Mouse (Mus musculus) R1 (cell line): ENCODE data around the gene Agpat1.

Experiments
- DNase-seq: peaks from one replicate; pipeline ENCODE4 v3.0.0-alpha.2; 2018; ENCODE audit warnings: low read depth, low spot score

The Agpat1 gene

GRCm38 (mm10) chr17:34604511-34605237, 612 bp downstream of the Agpat1 start:
- DNase-seq = no peak

DNA sequence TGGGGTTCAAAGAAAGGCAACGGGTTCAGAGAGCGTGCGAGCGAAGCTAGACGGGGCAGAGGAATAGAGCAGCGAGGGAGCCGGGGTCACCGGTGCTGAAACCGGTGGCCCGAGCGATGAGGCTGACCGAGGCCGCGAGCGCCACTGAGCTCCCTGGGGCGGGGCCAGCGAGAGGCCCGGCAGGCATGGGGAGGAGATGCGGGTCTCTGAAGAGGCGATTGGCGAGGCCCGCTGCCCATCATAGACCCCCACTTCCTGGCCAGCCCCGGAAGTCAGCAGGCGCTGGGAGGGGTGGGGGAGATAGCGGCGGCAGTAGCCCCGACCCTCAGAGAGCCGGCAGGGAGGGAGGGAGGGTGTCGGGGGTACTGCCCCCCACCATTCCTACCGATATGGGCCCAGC, 1.5 kb downstream of the Agpat1 start:
- DNase-seq = peak; percentile 96

- DNase-seq = no peak
Measured at GRCm38 (mm10) chr17:34606186-34607039, 2.4 kb downstream of the Agpat1 start.

DNA sequence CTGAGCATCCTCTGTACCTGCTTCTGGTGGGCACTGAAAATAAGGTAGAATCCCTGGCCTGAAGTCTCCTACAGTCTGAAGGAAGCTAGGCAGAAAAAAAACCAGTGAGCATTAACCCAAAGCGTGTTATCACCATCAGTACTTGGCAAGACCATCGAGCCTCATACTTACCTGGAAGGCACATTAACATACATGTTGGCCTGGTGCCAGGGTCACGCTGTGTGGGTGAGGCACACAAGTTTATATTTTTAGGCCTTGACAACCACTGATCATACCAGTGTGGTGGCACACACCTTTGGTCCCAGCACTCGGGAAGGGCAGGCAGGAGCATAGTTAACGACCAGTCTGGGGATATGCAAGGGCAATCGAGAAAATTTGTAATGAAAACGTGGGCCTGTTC, 3.9 kb downstream of the Agpat1 start:
- no peak for DNase-seq

DNA sequence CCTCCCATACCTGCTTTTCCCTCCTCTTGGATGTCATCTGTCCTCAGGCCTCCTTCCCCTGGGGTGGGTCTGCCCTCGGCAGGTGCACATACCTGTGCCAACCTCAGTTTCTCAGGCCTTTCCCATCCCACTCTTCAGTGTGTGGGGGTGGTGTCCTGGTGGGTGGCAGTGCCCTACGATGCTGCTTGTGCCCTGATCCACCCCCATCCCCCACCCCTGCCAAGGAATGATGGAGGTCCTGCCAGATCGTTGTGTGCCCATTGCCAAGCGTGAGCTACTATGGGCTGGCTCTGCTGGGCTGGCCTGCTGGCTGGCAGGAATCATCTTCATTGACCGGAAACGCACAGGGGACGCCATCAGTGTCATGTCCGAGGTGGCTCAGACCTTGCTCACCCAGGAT, 7.0 kb downstream of the Agpat1 start:
- no peak for DNase-seq

DNA sequence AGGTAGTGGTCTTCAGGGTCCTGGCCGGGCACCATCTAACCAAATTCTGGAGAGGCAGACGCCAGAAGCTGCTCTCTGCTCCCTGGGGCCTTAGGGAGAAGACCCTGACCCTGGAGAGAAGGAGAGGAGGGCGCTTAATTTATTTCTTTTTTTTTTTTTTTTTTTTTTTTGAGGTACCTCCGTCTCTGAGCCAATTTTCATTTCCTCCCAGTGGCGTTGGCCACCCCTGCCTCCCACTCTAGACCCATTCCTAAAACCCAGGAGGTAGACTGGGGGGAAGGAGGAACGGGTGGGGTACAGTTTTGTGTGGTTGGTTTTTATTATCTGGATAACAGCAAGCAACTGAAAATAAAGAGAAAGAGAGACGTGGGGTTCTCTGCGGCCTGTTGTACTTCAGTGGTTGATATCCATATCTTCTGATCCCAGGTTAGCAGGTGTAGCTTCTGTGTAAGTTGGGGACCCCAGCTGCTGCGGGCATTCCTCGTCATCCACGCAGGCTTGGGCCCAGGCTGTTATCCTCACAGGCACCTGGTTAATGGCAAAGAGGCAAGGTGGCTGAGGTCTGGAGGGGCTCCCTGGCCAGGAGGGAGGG, 9.1 kb downstream of the Agpat1 start:
- no peak for DNase-seq

GRCm38 (mm10) chr17:34613830-34614229, 9.8 kb downstream of the Agpat1 start:
- no peak for DNase-seq

GRCm38 (mm10) chr17:34615871-34616270, 11.8 kb downstream of the Agpat1 start, which contains the start of gene Egfl8:
TSS of gene Egfl8 (minus strand) at chr17:34615971.
- DNase-seq = no peak

GRCm38 (mm10) chr17:34618999-34619398, 14.9 kb downstream of the Agpat1 start:
- peak; percentile 80 for DNase-seq

GRCm38 (mm10) chr17:34621006-34621405, 16.9 kb downstream of the Agpat1 start:
- DNase-seq = no peak

DNA sequence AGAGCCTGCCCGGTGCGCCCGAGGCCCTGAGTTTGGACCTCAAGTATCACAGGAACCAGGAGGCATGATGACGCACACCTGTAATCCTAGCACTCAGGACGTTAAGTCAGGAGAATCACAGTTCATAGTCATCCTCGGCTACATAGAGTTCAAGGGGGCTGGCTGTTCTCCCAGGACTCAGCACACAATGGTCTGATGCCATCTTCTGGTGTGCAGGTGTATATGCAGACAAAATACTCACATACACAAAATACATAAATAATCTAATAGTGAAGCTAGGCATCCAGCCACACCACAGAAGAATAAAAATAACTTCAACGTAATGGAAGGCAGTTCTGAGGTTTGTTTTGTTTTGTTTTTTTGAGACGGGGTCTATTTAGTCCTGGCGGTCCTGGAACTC, 19.1 kb downstream of the Agpat1 start:
- DNase-seq = peak; percentile 41

- DNase-seq = no peak
Measured at GRCm38 (mm10) chr17:34624981-34625380, 20.9 kb downstream of the Agpat1 start.

- DNase-seq = no peak
Measured at GRCm38 (mm10) chr17:34626062-34626772, 22.2 kb downstream of the Agpat1 start.

DNA sequence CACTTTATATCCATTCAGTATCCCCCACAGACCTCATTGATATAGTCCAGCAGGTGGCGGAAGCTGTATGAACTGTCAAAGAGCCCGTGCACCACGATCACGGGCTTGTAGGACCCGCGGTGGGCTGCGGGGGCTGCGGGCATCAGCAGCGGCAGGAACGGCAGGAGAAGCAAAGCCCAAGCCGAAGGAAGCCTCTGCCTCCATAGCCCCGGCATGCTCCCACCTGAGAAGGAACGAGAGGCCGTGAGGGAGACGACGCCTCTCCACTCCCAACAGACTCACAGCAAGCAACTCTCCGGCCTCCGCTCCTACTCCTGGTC, 22.7 kb downstream of the Agpat1 start:
- peak; percentile 64 for DNase-seq

- peak; percentile 88 for DNase-seq
Measured at GRCm38 (mm10) chr17:34627093-34627942, 23.3 kb downstream of the Agpat1 start.

DNA sequence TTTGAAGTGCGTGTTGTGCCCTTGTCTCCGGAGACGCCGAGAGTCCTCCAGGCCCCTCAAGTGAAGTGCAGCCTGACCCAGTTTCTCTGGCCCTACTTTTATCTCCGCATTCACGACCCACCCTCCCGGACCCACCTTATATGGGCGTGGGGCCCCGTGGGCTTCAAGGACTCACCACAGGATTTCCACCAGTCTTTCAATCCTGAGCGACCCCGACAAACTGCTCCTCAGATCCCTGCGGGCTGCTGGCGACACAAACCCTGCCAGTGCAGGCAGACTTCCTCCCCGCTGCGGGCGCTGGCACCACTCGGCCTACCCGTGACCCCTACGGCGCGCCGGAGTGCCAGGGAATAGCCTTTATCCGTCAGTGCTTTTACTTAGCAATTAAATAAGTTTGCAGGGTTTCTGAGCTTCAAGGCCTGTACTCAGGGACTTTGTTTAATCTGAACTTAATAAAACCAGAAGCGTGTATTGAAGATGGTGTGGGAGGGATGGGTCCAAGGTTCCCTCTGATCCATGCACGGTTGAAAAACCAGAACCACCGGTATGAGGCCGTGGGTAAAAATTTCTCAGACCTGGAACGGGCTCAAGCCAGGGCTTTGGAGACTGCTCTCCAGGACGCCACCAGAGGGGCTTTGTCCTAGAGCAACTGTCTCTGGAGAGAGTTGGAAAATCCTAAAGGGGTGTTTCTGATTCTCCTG, 24.0 kb downstream of the Agpat1 start, which contains the start of gene Ppt2:
Gene Ppt2 (minus strand): TSS at position 568 of the 701 bp plus-strand sequence.
- DNase-seq = no peak

- DNase-seq = no peak
Measured at GRCm38 (mm10) chr17:34628644-34628967, 24.5 kb downstream of the Agpat1 start.

GRCm38 (mm10) chr17:34629221-34629751, 25.2 kb downstream of the Agpat1 start, which contains the start of gene Prrt1:
TSS of gene Prrt1 (plus strand) at chr17:34629533.
- DNase-seq = peak; percentile 85

- no peak for DNase-seq
Measured at GRCm38 (mm10) chr17:34629796-34630603, 25.9 kb downstream of the Agpat1 start.
